Mouse (Mus musculus): ENCODE data around the gene Stag1.

GRCm38 (mm10) chr9:100735993-100736645 is 138.5 kb downstream of the Stag1 start:
- no peak for TF ChIP-seq MAFK (IDR thresholded peaks at IDR 0.05; ENCODE audit: insufficient read depth, low read depth, low read length)
- TF ChIP-seq ZNF384 (IDR thresholded peaks at IDR 0.05; ENCODE audit: low read depth, low read length), result no peak
- TF ChIP-seq HCFC1 (IDR thresholded peaks at IDR 0.05; ENCODE audit: borderline replicate concordance, insufficient read depth, low read length), result no peak
- TF ChIP-seq CHD2 (IDR thresholded peaks at IDR 0.05; ENCODE audit: low read depth, low read length), result no peak
